Comparison of ENCODE assay signal across 15 mouse cellular contexts in genomic region chr13:64246106-64246505, GRCm38 (mm10). TPM values are rescaled to one million over a fixed set of nuclear protein-coding genes. Genes with fewer than 3 reads are reported as not detected.
DNase-seq lines count a peak whose midpoint lies in the region.
"Had no signal": no experiment of that assay in that cellular context is flagged by ENCODE, and none has a peak within 500 bp of the region (broad histone marks: within the 10 kb centered on the region; RNA-seq: fewer than 3 reads in every experiment).

No protein-coding gene starts in this region.

- peak; percentile 81 for DNase-seq in A20 (ENCODE audit: low read depth, low spot score)
- peak; percentile 24 for DNase-seq in naive thymus-derived CD4-positive, alpha-beta T cell, adult 2 months (ENCODE audit: low read depth)
- DNase-seq in thymus, postnatal 10 days (ENCODE audit: low spot score in 2 of 2), result peak; percentile 43 to 57
- peak; percentile 68 for DNase-seq in thymus, postnatal 4 days
- no peak for DNase-seq in lung, postnatal 25 days (ENCODE audit: low spot score)
- DNase-seq in left cerebral cortex, adult 18-20 months (ENCODE audit: low spot score in 2 of 2), result no peak
- DNase-seq: adrenal gland, adult 8-10 months; adrenal gland, postnatal 36 days; cerebellum, adult 2 months; cerebellum, postnatal 14 days; embryo, embryonic 11 days; gastrocnemius, adult 2 months; gastrocnemius, postnatal 25 days; heart, postnatal 10 days; heart, postnatal 4 days had no signal

RNA-seq across cellular contexts. Expression of gene Cdc14b, which starts 29.0 kb away (rescaled TPM):
- total RNA-seq in left cerebral cortex, adult 18-20 months (2021), result 10 to 100 TPM; 14.3 to 15.3 TPM

Comparison
In these comparisons a context has a peak if more than half of its experiments do, and no peak if none do; other contexts are left out.
1. DNase-seq: peak in A20 (single experiment), naive thymus-derived CD4-positive, alpha-beta T cell, adult 2 months (single experiment), thymus, postnatal 10 days (2 of 2) and thymus, postnatal 4 days (single experiment); none in lung, postnatal 25 days (single experiment) and left cerebral cortex, adult 18-20 months (0 of 2).